Mouse (Mus musculus): Measurements from ENCODE around the gene Ucma. TPM values are rescaled to one million over a fixed set of nuclear protein-coding genes. Genes with fewer than 3 reads are reported as not detected.

The Ucma gene
- polyA plus RNA-seq, 1 experiment, result 1.5 TPM

- no peak for DNase-seq
- Histone ChIP-seq H3K27ac (ENCODE audit: control insufficient read depth, insufficient read depth, low read length) (no peak overlapping the region), H3K4me3 (ENCODE audit: control insufficient read depth, insufficient read depth, low read length) (no peak overlapping the region), H3K4me1 (replicated peaks; ENCODE audit: control insufficient read depth, insufficient read depth, low read length) (no peaks in the 10 kb centered on the region), H3K27me3 (ENCODE audit: control insufficient read depth, insufficient read depth, low read length) (no peaks in the 10 kb centered on the region), H3K36me3 (ENCODE audit: control insufficient read depth, insufficient read depth, low read length) (peaks cover 22% of the 10 kb centered on the region)
- no peak for TF ChIP-seq POLR2A (IDR thresholded peaks at IDR 0.05; ENCODE audit: control insufficient read depth, extremely low read depth, insufficient read depth, low read length, poor library complexity)
- no peak for TF ChIP-seq CTCF (IDR thresholded peaks at IDR 0.05; ENCODE audit: borderline replicate concordance, control insufficient read depth, extremely low read depth, insufficient read depth, low read length, poor library complexity)
- 97% methylated on average over 11 of the region's 11 CpGs for WGBS
These were observed 19.7 kb downstream of the Ucma start for GRCm38 (mm10) chr2:4995646-4996045.

DNA sequence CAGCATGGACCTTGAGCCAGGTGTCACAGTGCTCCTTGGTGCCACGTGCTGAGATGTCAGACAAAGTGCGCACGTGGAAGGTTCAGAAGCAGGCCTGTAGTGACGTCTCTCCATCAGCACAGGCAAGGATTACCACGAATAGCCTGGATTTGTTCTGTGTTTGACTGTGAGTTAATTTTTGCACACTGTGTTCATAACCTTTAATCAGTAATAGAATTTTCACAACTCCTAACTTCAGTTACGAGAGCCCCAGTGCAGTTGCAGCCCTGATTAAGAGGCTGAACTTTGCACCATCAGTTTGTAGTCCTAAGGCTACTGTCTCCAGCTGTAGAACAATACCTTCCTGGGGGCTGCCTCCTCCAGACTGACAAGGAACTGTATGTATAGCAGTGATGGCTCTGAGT lies 20.5 kb downstream of the Ucma start:
- no peak for DNase-seq
- Histone ChIP-seq H3K4me1 (replicated peaks; ENCODE audit: control insufficient read depth, insufficient read depth, low read length) (no peaks in the 10 kb centered on the region), H3K27me3 (ENCODE audit: control insufficient read depth, insufficient read depth, low read length) (no peaks in the 10 kb centered on the region), H3K36me3 (ENCODE audit: control insufficient read depth, insufficient read depth, low read length) (peaks cover 25% of the 10 kb centered on the region), H3K4me3 (ENCODE audit: control insufficient read depth, insufficient read depth, low read length) (no peak overlapping the region), H3K27ac (ENCODE audit: control insufficient read depth, insufficient read depth, low read length) (no peak overlapping the region)
- 97% methylated on average over 6 of the region's 6 CpGs for WGBS
- TF ChIP-seq CTCF (IDR thresholded peaks at IDR 0.05; ENCODE audit: borderline replicate concordance, control insufficient read depth, extremely low read depth, insufficient read depth, low read length, poor library complexity) (no peak), POLR2A (IDR thresholded peaks at IDR 0.05; ENCODE audit: control insufficient read depth, extremely low read depth, insufficient read depth, low read length, poor library complexity) (no peak)

DNA sequence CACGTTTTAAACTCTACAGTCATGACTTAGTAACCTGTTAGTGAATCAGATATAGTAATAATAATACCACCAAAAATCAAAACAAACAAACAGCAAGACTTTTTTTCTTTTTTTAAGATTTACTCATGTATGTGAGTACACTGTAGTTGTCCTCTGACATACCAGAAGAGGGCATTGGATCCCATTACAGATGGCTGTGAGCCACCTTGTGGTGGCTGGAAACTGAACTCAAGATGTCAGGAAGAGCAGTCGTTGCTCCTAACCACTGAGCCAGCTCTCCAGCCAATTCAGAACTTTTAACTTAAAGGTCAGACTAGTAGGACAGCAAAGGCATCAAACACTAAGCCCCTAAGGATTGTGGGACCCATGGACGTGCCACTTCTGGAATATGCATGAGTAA lies 23.0 kb downstream of the Ucma start:
- TF ChIP-seq POLR2A (IDR thresholded peaks at IDR 0.05; ENCODE audit: control insufficient read depth, extremely low read depth, insufficient read depth, low read length, poor library complexity), result no peak
- no peak for TF ChIP-seq CTCF (IDR thresholded peaks at IDR 0.05; ENCODE audit: borderline replicate concordance, control insufficient read depth, extremely low read depth, insufficient read depth, low read length, poor library complexity)
- Histone ChIP-seq H3K27me3 (ENCODE audit: control insufficient read depth, insufficient read depth, low read length) (no peaks in the 10 kb centered on the region), H3K36me3 (ENCODE audit: control insufficient read depth, insufficient read depth, low read length) (peaks cover 29% of the 10 kb centered on the region), H3K4me3 (ENCODE audit: control insufficient read depth, insufficient read depth, low read length) (no peak overlapping the region), H3K27ac (ENCODE audit: control insufficient read depth, insufficient read depth, low read length) (no peak overlapping the region), H3K4me1 (replicated peaks; ENCODE audit: control insufficient read depth, insufficient read depth, low read length) (no peaks in the 10 kb centered on the region)
- no peak for DNase-seq
- 72% methylated on average over 3 of the region's 3 CpGs for WGBS

DNA sequence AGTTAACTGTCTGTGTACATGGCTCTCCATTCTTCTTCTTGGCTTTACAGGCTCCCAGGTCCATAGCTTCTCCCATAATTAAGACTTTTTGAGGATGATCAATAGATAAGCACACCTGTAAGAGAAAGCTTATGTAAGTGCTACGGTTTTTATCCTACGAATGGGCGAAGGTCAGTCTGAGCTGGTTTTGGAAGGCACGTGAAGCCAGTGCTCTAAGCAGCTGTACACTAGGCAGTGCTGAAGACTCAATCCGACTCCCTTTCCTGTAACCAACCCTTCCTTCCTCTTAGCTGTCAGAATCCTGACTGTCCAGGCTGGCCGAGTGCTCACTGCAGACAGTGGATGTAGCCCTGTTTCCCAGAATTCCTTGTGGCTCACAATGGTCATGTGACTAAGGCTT lies 25.3 kb downstream of the Ucma start:
- 98% methylated on average over 6 of the region's 6 CpGs for WGBS
- no peaks in the 10 kb centered on the region for H3K27me3 ChIP-seq (ENCODE audit: control insufficient read depth, insufficient read depth, low read length)
- H3K4me1 ChIP-seq (replicated peaks; ENCODE audit: control insufficient read depth, insufficient read depth, low read length), result no peaks in the 10 kb centered on the region
- no peak overlapping the region for H3K4me3 ChIP-seq (ENCODE audit: control insufficient read depth, insufficient read depth, low read length)
- TF ChIP-seq POLR2A (IDR thresholded peaks at IDR 0.05; ENCODE audit: control insufficient read depth, extremely low read depth, insufficient read depth, low read length, poor library complexity) (no peak), CTCF (IDR thresholded peaks at IDR 0.05; ENCODE audit: borderline replicate concordance, control insufficient read depth, extremely low read depth, insufficient read depth, low read length, poor library complexity) (no peak)
- no peak for DNase-seq
- H3K36me3 ChIP-seq (ENCODE audit: control insufficient read depth, insufficient read depth, low read length), result peaks cover 30% of the 10 kb centered on the region
- no peak overlapping the region for H3K27ac ChIP-seq (ENCODE audit: control insufficient read depth, insufficient read depth, low read length)

DNA sequence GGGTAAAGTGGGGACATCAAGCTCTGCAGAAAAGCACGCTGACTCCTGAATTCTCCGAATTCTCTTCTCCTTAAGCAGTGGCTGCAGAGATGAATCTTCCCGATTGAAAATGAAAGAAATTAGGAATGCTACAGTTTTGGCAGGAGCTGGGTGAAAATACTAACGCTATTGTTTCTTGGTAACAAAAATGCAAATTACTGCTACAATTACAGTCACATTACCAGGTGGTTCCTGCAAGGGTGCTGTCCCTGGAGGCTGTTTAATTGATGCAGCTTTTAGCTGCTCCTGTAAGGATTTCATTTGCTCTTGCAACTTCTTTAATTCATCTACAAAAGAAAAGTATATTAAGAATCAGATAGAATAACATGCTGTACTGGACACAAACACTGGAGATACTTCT lies 31.2 kb downstream of the Ucma start:
- H3K4me1 ChIP-seq (replicated peaks; ENCODE audit: control insufficient read depth, insufficient read depth, low read length), result no peaks in the 10 kb centered on the region
- no peak overlapping the region for H3K4me3 ChIP-seq (ENCODE audit: control insufficient read depth, insufficient read depth, low read length)
- DNase-seq, result no peak
- peaks cover 14% of the 10 kb centered on the region for H3K36me3 ChIP-seq (ENCODE audit: control insufficient read depth, insufficient read depth, low read length)
- no peaks in the 10 kb centered on the region for H3K27me3 ChIP-seq (ENCODE audit: control insufficient read depth, insufficient read depth, low read length)
- TF ChIP-seq CTCF (IDR thresholded peaks at IDR 0.05; ENCODE audit: borderline replicate concordance, control insufficient read depth, extremely low read depth, insufficient read depth, low read length, poor library complexity), result no peak
- H3K27ac ChIP-seq (ENCODE audit: control insufficient read depth, insufficient read depth, low read length), result no peak overlapping the region
- WGBS, result 96% methylated on average over 4 of the region's 4 CpGs

DNA sequence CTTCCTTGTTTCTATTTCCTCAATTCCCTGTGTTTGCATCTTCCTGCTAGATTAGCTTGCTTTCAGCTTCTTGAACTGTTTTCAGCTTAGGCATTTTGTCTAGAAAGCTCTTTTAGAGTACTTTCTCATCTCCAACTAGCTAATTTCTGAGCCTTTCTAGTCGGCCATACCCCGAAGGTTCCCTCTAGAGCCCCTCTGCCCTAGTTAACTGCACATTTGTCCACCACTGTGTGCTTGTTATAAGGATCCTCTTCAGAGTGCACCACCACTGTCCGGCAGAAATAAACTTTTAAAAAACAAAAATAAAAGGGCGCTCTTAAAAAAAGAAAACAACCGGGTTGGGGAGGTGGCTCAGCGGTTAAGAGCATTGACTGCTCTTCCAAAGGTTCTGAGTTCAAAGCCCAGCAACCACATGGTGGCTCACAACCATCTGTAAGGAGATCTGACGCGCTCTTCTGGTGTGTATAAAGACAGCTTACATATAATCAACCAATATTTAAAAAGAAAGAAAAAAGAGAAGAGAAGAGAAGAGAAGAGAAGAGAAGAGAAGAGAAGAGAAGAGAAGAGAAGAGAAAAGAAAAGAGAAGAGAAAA lies 36.1 kb downstream of the Ucma start:
- no peak for DNase-seq
- TF ChIP-seq POLR2A (IDR thresholded peaks at IDR 0.05; ENCODE audit: control insufficient read depth, extremely low read depth, insufficient read depth, low read length, poor library complexity), result no peak
- no peak for TF ChIP-seq CTCF (IDR thresholded peaks at IDR 0.05; ENCODE audit: borderline replicate concordance, control insufficient read depth, extremely low read depth, insufficient read depth, low read length, poor library complexity)
- Histone ChIP-seq H3K4me1 (replicated peaks; ENCODE audit: control insufficient read depth, insufficient read depth, low read length) (peaks cover 4% of the 10 kb centered on the region; the same call in 1 of the 2 replicates), H3K27me3 (ENCODE audit: control insufficient read depth, insufficient read depth, low read length) (no peaks in the 10 kb centered on the region), H3K36me3 (ENCODE audit: control insufficient read depth, insufficient read depth, low read length) (no peaks in the 10 kb centered on the region), H3K4me3 (ENCODE audit: control insufficient read depth, insufficient read depth, low read length) (peak overlapping the region; percentile 79), H3K27ac (ENCODE audit: control insufficient read depth, insufficient read depth, low read length) (no peak overlapping the region)
- 7% methylated on average over 8 of the region's 8 CpGs for WGBS

Data from thymus, adult 2 months (tissue).